Comparison of ENCODE assay signal across 9 mouse cellular contexts in the genomic region with DNA sequence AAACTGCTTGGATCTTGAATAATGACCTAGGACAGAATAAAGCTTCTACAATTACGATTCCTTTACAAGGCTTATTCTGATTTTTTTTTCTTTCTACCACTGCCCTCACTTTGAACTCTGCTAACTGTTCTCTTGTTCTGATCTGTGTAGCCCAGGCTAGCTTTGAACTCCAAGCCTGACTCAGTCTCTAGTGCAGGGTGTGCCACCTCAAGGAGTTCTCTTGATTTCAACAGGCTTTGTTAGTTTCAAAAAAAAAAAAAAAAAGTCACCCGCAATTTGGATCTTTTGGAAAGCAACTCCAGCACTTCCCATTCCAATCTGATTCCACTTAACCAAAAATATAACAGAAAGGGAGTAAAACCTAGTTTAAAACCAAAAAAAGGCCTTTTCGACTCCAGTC. TPM values are rescaled to one million over a fixed set of nuclear protein-coding genes. Genes with fewer than 3 reads are reported as not detected.
A peak's percentile ranks its signal among the peaks of the same experiment; 100 is the strongest.
DNase-seq lines count a peak whose midpoint lies in the region; ATAC-seq and TF ChIP-seq lines count a peak whose summit lies in the region.
"Had no signal": no experiment of that assay in that cellular context is flagged by ENCODE, and none has a peak within 500 bp of the region (broad histone marks: within the 10 kb centered on the region; RNA-seq: fewer than 3 reads in every experiment).

No protein-coding gene starts in this region.

- peaks cover 35% of the 10 kb centered on the region for H3K79me2 ChIP-seq in MEL (ENCODE audit: control insufficient read depth, insufficient read depth, low read length, poor library complexity)

- TF ChIP-seq RAD21 in MEL (IDR thresholded peaks at IDR 0.05; ENCODE audit: low read depth, low read length), result no peak

- peak overlapping the region; percentile 100 for H3K9ac ChIP-seq in heart, embryonic 16.5 days (ENCODE audit: low read length)
- peak overlapping the region; percentile 86 for H3K9ac ChIP-seq in MEL (ENCODE audit: control insufficient read depth, low read depth, low read length, poor library complexity, severe bottlenecking)
- H3K9ac ChIP-seq in hindbrain, embryonic 11.5 days (ENCODE audit: low read depth, low read length), result peak overlapping the region; percentile 99
- H3K9ac ChIP-seq in midbrain, embryonic 11.5 days (ENCODE audit: low read length), result peak overlapping the region; percentile 99

- H3K36me3 ChIP-seq in heart, embryonic 16.5 days (ENCODE audit: control insufficient read depth, insufficient read depth), result peaks cover 31% of the 10 kb centered on the region
- H3K36me3 ChIP-seq in MEL (ENCODE audit: control insufficient read depth in 1 of 2, insufficient read depth in 2 of 2, low read length in 2 of 2), result peaks cover 8 to 24% of the 10 kb centered on the region in 2 experiments
- H3K36me3 ChIP-seq in hindbrain, embryonic 11.5 days (ENCODE audit: control insufficient read depth, insufficient read depth, low read length), result peaks cover 10% of the 10 kb centered on the region
- peaks cover 19% of the 10 kb centered on the region; the same call in 1 of the 2 replicates for H3K36me3 ChIP-seq in midbrain, embryonic 11.5 days (ENCODE audit: control insufficient read depth, insufficient read depth, low read length)

- H3K4me3 ChIP-seq in heart, embryonic 16.5 days (ENCODE audit: low read length), result peak overlapping the region; percentile 96
- peak overlapping the region; percentile 80 to 88 for H3K4me3 ChIP-seq in MEL (ENCODE audit: control insufficient read depth in 1 of 2, insufficient read depth in 1 of 2, low read depth in 2 of 2, low read length in 2 of 2)
- peak overlapping the region; percentile 94 for H3K4me3 ChIP-seq in hindbrain, embryonic 11.5 days (ENCODE audit: low read depth, low read length)
- H3K4me3 ChIP-seq in midbrain, embryonic 11.5 days (ENCODE audit: low read depth, low read length), result peak overlapping the region; percentile 92

- no peak for TF ChIP-seq EP300 in MEL (IDR thresholded peaks at IDR 0.05; ENCODE audit: low read depth in 1 of 2, low read length in 2 of 2)

- 4% methylated on average over 3 of the region's 3 CpGs for WGBS in heart, embryonic 16.5 days
- WGBS in hindbrain, embryonic 11.5 days, result 7% methylated on average over 3 of the region's 3 CpGs
- WGBS in midbrain, embryonic 11.5 days, result 7% methylated on average over 3 of the region's 3 CpGs

- peak overlapping the region; percentile 99 for H3K27ac ChIP-seq in heart, embryonic 16.5 days (ENCODE audit: low read length)
- H3K27ac ChIP-seq in MEL (ENCODE audit: control insufficient read depth, low read depth, low read length), result peak overlapping the region; percentile 82
- H3K27ac ChIP-seq in hindbrain, embryonic 11.5 days (ENCODE audit: low read depth, low read length), result peak overlapping the region; percentile 97
- H3K27ac ChIP-seq in midbrain, embryonic 11.5 days (ENCODE audit: low read depth, low read length), result peak overlapping the region; percentile 90

- H3K27me3 ChIP-seq in heart, embryonic 16.5 days (ENCODE audit: control insufficient read depth, insufficient read depth, low read length), result 0 out of 2 replicates have a peak, but pooled peaks cover 3% of the 10 kb centered on the region
- H3K27me3 ChIP-seq in MEL (ENCODE audit: control insufficient read depth in 1 of 2, insufficient read depth in 2 of 2, low read length in 2 of 2), result no peaks in the 10 kb centered on the region
- H3K27me3 ChIP-seq in hindbrain, embryonic 11.5 days (ENCODE audit: control insufficient read depth, insufficient read depth, low read length), result no peaks in the 10 kb centered on the region
- no peaks in the 10 kb centered on the region for H3K27me3 ChIP-seq in midbrain, embryonic 11.5 days (ENCODE audit: control insufficient read depth, insufficient read depth, low read length)

- peaks cover 10% of the 10 kb centered on the region for H3K4me1 ChIP-seq in heart, embryonic 16.5 days (ENCODE audit: control insufficient read depth, insufficient read depth, low read length)
- H3K4me1 ChIP-seq in MEL (ENCODE audit: control insufficient read depth in 1 of 2, insufficient read depth in 2 of 2, low read length in 2 of 2), result peaks cover 0 to 12% of the 10 kb centered on the region in 2 experiments; a peak in 2 of 4 replicates
- no peaks in the 10 kb centered on the region; the same call in 1 of the 2 replicates for H3K4me1 ChIP-seq in hindbrain, embryonic 11.5 days (replicated peaks; ENCODE audit: control insufficient read depth, insufficient read depth, low read length)
- H3K4me1 ChIP-seq in midbrain, embryonic 11.5 days (ENCODE audit: control insufficient read depth, insufficient read depth, low read length), result peaks cover 18% of the 10 kb centered on the region

- DNase-seq in heart, adult 8-10 months (ENCODE audit: low spot score), result no peak
- peak; percentile 51 for DNase-seq in MEL (ENCODE audit: low read depth, low spot score)
- no peak for DNase-seq in hindbrain, embryonic 11.5 days (ENCODE audit: low spot score)
- DNase-seq in midbrain, embryonic 11.5 days (ENCODE audit: low spot score, missing footprints), result no peak
- no peak for DNase-seq in cerebellum, adult 11-12 months
- DNase-seq in left cerebral cortex, postnatal 14 days (ENCODE audit: low spot score in 2 of 2), result no peak
- DNase-seq in frontal cortex, postnatal 14 days (ENCODE audit: low spot score in 2 of 2), result no peak
- DNase-seq: kidney, adult 18-20 months had no signal

- TF ChIP-seq CTCF in MEL (IDR thresholded peaks at IDR 0.05 in 2 of 3, conservative IDR thresholded peaks at IDR 0.05 in 1 of 3; ENCODE audit: control insufficient read depth in 1 of 3, insufficient read depth in 1 of 3, low read depth in 2 of 3, low read length in 3 of 3, poor library complexity in 1 of 3, severe bottlenecking in 1 of 3), result no peak

- ATAC-seq in heart, embryonic 16.5 days (replicated peaks; ENCODE audit: extremely low read depth, insufficient read depth, low FRiP score), result no peak
- ATAC-seq in hindbrain, embryonic 11.5 days (ENCODE audit: low FRiP score), result no peak
- ATAC-seq in midbrain, embryonic 11.5 days (ENCODE audit: low FRiP score), result no peak

- intact Hi-C loops in left cerebral cortex, postnatal 14 days (cut with DNase I), result loop anchor here (5.0 kb wide), 1 partner anchor 62 kb away; the partner anchor contains the start of gene Dmc1

- TF ChIP-seq POLR2A in MEL (IDR thresholded peaks at IDR 0.05; ENCODE audit: control insufficient read depth in 1 of 2, insufficient read depth in 1 of 2, low read depth in 1 of 2, low read length in 2 of 2, poor library complexity in 1 of 2), result no peak

- H3K4me2 ChIP-seq in heart, embryonic 16.5 days (ENCODE audit: low read depth, low read length), result peak overlapping the region; percentile 89
- H3K4me2 ChIP-seq in hindbrain, embryonic 11.5 days (replicated peaks; ENCODE audit: low read depth, low read length), result peak overlapping the region; percentile 78
- H3K4me2 ChIP-seq in midbrain, embryonic 11.5 days, result peak overlapping the region; percentile 87

- H3K9me3 ChIP-seq in heart, embryonic 16.5 days (replicated peaks; ENCODE audit: control insufficient read depth, low read length), result no peaks in the 10 kb centered on the region
- no peaks in the 10 kb centered on the region for H3K9me3 ChIP-seq in MEL (replicated peaks; ENCODE audit: insufficient read depth, low read length)
- H3K9me3 ChIP-seq in hindbrain, embryonic 11.5 days (ENCODE audit: control insufficient read depth, low read length), result no peaks in the 10 kb centered on the region
- H3K9me3 ChIP-seq in midbrain, embryonic 11.5 days (ENCODE audit: control insufficient read depth, low read length), result no peaks in the 10 kb centered on the region

RNA-seq across cellular contexts. Expression of gene Ddx17, which starts 1.0 kb away (rescaled TPM):
- polyA plus RNA-seq in heart, embryonic 16.5 days (2015; fragmentation: Nextera tagmentation; extraction: Ambion mirVana), result 30.8 and 30.9 TPM in 2 replicates
- total RNA-seq in heart, adult 8-10 months (2022), result 10 to 100 TPM; 67.0 to 82.8 (median 74.6) TPM
- 100 and 115 TPM in 2 replicates for total RNA-seq in MEL (2012; rRNA removed)
- 100 to 1,000 TPM in 1 of 2 experiments, 10 to 100 TPM in 1; 85.4 to 148 TPM for polyA plus RNA-seq in MEL (2012; ENCODE audit: insufficient read depth in 1 of 2, insufficient read length in 2 of 2, low read depth in 1 of 2, low replicate concordance in 2 of 2, missing spikeins in 1 of 2)
- 87.6 and 116 TPM in 2 replicates for polyA plus RNA-seq in hindbrain, embryonic 11.5 days (2014; fragmentation: Nextera tagmentation; extraction: Ambion mirVana)
- 81.9 and 82.6 TPM in 2 replicates for polyA plus RNA-seq in midbrain, embryonic 11.5 days (2014; fragmentation: Nextera tagmentation; extraction: Ambion mirVana)
- 100 to 1,000 TPM; 363 to 364 TPM for total RNA-seq in left cerebral cortex, postnatal 14 days (2021)

RNA-seq across cellular contexts. Expression of gene Kdelr3, which starts 29.3 kb away (rescaled TPM):
- polyA plus RNA-seq in heart, embryonic 16.5 days (2015; fragmentation: Nextera tagmentation; extraction: Ambion mirVana), result 69.2 and 69.8 TPM in 2 replicates
- 1 to 10 TPM; 4.3 to 5.2 (median 4.5) TPM for total RNA-seq in heart, adult 8-10 months (2022)
- total RNA-seq in MEL (2012; rRNA removed), result 12.6 and 14.5 TPM in 2 replicates
- polyA plus RNA-seq in MEL (2012; ENCODE audit: insufficient read depth in 1 of 2, insufficient read length in 2 of 2, low read depth in 1 of 2, low replicate concordance in 2 of 2, missing spikeins in 1 of 2), result 10 to 100 TPM in 1 of 2 experiments, not detected in 1; 32.2 TPM
- polyA plus RNA-seq in hindbrain, embryonic 11.5 days (2014; fragmentation: Nextera tagmentation; extraction: Ambion mirVana), result 15.8 and 18.3 TPM in 2 replicates
- 14.9 and 16.4 TPM in 2 replicates for polyA plus RNA-seq in midbrain, embryonic 11.5 days (2014; fragmentation: Nextera tagmentation; extraction: Ambion mirVana)
- total RNA-seq in left cerebral cortex, postnatal 14 days (2021), result 1 to 10 TPM; 1.3 to 1.6 TPM

RNA-seq across cellular contexts. Expression of gene Kcnj4, which starts 40.5 kb away (rescaled TPM):
- 0.22 and 0.44 TPM in 2 replicates for polyA plus RNA-seq in heart, embryonic 16.5 days (2015; fragmentation: Nextera tagmentation; extraction: Ambion mirVana)
- 1 to 10 TPM in 3 of 4 experiments, under 1 TPM in 1; 0.92 to 1.6 (median 1.4) TPM for total RNA-seq in heart, adult 8-10 months (2022)
- not detected in 2 replicates for total RNA-seq in MEL (2012; rRNA removed)
- polyA plus RNA-seq in MEL (2012; ENCODE audit: insufficient read depth in 1 of 2, insufficient read length in 2 of 2, low read depth in 1 of 2, low replicate concordance in 2 of 2, missing spikeins in 1 of 2), result under 1 TPM in 1 of 2 experiments, not detected in 1; 0.07 TPM
- not detected in 2 replicates for polyA plus RNA-seq in hindbrain, embryonic 11.5 days (2014; fragmentation: Nextera tagmentation; extraction: Ambion mirVana)
- not detected in 2 replicates for polyA plus RNA-seq in midbrain, embryonic 11.5 days (2014; fragmentation: Nextera tagmentation; extraction: Ambion mirVana)
- 100 to 1,000 TPM; 166 to 177 TPM for total RNA-seq in left cerebral cortex, postnatal 14 days (2021)

RNA-seq across cellular contexts. Expression of gene Dmc1, which starts 59.4 kb away (rescaled TPM):
- 1.3 and 1.4 TPM in 2 replicates for polyA plus RNA-seq in heart, embryonic 16.5 days (2015; fragmentation: Nextera tagmentation; extraction: Ambion mirVana)
- under 1 TPM in 1 of 4 experiments, not detected in 3; 0.28 TPM for total RNA-seq in heart, adult 8-10 months (2022)
- total RNA-seq in MEL (2012; rRNA removed), result not detected in 2 replicates
- polyA plus RNA-seq in MEL (2012; ENCODE audit: insufficient read depth in 1 of 2, insufficient read length in 2 of 2, low read depth in 1 of 2, low replicate concordance in 2 of 2, missing spikeins in 1 of 2), result not detected
- polyA plus RNA-seq in hindbrain, embryonic 11.5 days (2014; fragmentation: Nextera tagmentation; extraction: Ambion mirVana), result 1.2 and 1.5 TPM in 2 replicates
- polyA plus RNA-seq in midbrain, embryonic 11.5 days (2014; fragmentation: Nextera tagmentation; extraction: Ambion mirVana), result 0.94 and 1.1 TPM in 2 replicates
- total RNA-seq in left cerebral cortex, postnatal 14 days (2021), result under 1 TPM; 0.59 to 0.87 TPM
